Mouse (Mus musculus) monocyte, adult 2 months (primary cell): ENCODE measurements around the gene Itpkc.

Experiments used
- DNase-seq, 2 experiments: peaks; one replicate each; pipeline ENCODE4 v3.0.0; 2022; ENCODE audit warnings: low spot score in 2 of 2, low read depth in 1 of 2

Itpkc gene

DNA sequence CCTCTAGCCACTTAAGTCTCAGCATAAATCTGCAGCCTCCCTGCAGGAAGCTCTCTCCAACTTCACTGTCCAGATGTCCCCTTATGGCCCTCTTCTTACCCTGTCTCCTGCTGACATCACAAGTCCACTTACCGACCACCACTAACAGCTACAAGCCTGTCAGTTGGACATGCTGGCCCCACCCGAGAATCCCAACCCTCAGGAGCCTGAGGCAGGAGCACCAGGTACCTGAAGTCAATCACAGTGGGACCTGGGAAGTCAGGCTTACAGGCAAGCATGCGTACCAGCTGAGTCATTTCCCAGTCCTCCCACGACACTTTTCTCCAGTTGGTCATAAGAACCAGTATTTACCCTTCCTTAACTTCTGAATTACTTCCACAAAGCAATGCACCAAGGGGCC lies 34.7 kb downstream of the Itpkc start:
- DNase-seq = no peak

DNA sequence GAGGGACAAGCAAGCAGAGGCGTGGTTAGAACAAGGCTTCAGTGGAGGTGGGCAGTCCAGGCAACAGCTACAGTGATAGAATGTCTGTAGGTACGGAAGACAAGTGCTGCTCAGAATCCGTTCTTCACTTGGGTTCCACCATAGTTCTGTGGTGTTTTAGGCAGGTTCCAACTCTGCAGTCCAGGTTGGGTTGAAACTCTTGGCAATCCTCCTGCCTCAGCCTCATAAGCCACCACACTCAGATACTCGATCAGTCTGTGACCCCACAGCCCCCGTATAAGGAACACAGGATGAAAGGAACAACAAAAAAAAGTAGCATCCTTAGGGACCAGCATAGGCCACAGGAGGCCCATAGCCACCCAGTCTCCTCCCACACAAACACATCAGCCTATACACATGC lies 36.0 kb downstream of the Itpkc start:
- no peak for DNase-seq

DNA sequence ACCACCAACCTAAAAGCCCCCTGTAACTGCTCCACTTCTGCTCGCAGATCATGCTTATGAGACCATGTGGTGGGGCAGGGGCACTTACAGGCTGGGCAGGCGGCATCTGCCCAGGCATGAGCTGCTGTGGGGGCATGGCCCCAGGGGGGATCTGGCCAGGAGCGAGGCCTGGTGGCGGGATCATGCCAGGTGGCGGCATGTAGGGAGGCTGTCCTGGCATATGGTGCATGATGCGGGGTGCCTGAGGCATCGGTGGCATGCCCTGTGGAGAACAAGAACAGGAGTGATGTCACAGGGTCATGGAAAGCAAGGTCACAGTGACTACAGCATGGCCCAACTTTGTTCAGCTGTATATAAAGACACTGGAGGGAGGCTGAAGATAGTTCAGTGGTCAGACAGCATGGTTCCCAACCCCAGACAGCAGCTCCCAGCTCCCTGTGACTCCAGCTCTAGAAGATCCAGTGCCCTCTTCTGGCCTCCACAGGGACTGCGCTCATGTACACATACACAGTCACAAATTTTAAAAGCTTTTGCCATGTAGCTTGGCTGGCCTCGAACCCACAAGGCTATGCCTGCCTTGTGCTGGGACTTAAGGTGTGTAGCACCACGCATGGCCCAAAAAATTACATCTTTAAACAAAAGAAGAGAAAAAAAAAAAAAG lies 39.1 kb downstream of the Itpkc start:
- no peak for DNase-seq

DNA sequence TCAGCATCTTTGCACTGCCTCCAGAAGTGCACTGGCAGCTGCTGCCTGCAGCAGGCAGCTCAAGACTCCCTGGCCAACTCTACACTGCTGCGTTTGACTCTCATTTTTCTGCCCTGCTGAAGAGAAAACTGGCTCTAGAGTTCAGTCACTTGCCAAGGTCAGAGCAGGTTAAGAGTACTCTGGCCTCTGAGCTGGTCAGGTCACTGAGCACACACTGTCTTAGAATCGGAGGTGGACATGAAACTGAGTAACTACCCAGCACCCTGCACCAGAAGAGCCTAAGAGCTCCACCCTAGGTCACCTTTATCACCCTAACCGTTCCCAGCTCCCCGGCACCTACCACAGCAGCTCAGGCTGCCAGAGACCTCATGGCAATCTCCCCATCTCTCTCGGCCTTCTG lies 42.5 kb downstream of the Itpkc start:
- DNase-seq = no peak

DNA sequence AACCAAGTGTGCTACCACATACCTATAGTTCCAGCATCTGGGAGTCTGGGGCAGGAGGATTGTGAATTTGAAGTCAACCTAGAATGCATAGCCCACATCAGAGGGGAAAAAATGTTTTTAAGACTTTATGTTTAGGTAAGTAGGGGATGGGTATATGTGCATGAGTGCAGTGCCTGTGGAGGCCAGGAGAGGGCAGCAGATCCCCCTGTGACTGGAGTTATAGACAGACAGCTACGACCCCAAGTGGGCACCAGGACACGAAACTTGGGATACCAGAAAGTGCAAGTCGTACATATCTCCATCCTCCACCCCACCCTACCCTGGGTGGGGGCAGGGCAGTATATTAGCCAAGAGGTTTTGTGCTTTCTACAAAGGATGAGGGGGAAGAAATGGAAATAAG lies 43.5 kb downstream of the Itpkc start:
- DNase-seq = no peak

DNA sequence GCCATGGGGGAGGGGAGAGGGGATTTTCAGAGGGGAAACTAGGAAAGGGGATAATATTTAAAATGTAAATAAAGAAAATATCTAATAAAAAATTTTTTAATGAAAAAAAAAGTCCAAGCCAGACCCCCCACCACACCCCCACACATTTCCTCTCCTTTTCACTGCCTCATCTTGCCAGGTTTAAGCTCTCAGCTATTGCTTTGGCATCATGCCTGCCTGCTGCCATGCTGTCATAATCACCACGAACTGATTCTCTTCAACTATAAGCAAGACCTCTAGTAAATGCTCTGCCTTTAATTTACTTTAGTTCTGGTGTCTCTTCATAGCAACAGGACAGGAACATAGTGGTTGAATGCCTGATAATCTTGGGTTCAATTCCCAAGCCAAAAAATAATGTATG lies 46.0 kb downstream of the Itpkc start:
- DNase-seq = no peak

DNA sequence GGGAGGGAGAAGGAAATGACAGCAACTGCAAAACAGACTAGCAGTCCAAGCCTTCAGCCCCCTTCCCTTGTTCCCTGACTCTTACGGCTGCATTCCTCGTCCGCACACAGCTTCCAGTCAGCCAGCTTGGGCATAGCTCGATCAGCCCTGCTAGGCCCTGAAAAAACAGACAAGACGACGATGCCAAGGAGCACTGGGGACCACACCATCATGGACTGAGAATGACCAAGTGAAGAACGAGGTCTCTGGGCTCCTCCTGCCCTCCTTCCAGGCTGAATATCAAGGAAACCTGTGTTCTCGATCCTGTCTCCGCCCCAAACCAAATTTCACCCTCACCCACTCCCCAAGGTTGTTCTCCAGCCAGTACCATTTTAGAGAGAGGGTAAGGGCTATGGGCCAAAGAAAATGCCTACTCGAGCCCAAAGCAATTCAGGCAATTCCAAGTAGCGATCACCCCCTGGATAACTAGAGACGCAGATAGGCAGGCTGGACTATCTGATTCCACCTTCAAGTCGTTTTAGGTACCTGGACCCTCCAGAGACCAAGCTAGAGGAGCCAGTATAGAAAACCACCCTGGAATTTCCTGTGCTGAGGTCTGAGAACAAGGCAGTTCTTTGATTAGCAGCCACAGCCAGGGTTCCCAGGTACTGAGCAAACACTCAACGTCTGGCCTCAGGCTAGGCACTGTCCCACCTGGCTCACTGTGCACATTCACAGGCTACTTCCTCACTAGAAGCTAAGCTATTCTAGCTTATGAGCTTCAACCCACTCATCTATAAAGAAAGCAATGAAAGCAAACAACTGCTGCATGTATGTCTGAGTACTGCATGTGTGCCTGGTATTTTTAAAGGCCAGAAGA lies 47.4 kb downstream of the Itpkc start, which contains the start of the genes Gm21983 and Mia:
Gene Gm21983 (minus strand): TSS at position 250 of the 859 bp plus-strand sequence.
Gene Mia (minus strand): TSS at position 321 of the 859 bp plus-strand sequence.
- DNase-seq = no peak

DNA sequence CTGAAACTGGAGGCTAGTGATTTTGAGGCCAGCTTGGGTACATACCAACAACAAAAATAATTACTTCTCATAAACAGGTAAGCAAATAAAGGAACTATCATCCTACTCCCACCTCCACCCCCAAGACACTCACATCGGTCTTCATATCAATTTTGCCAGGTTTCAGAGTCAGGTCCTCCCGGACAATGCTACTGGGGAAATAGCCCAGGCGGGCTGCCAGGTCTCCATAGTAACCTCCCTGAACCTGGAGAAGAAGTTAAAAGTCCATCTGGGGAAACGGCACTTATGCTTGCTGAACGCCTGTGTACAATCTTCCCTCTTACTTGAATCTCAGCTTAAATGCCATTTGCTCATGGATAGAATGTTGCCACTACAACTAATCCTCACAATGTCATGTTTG lies 48.4 kb downstream of the Itpkc start:
- no peak for DNase-seq

DNA sequence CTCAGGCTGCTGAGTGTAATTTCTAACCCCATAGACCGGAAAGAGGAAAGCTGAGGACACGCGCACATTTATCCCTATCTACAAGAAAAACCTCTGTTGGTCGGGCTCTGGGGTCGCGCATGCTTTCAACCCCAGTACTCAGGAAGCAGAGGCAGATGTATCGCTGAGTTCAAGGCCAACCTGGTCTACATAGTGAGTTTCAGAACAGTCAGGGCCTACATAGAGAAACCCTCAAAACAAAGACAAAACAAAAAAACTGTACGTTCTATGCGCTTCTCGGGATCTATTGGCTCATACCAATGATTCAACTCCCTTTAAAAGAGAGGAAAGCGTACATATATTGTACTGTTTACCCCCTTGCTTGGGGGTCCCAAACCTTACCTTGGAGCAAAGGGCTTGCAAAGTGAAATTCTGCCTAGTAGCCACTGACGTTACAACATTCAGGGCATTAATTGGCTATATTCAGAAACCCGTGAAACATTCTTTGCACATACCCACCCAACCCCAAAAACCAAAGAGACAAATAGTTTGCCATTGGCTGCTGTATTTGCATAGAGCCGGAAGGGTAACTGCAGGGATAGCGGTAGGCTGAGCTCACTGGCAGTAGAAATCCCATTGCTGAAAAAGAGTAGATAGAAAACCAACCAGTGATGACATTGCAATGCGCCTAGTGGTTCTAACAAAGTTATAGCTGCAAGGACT lies 49.1 kb downstream of the Itpkc start:
- no peak for DNase-seq

DNA sequence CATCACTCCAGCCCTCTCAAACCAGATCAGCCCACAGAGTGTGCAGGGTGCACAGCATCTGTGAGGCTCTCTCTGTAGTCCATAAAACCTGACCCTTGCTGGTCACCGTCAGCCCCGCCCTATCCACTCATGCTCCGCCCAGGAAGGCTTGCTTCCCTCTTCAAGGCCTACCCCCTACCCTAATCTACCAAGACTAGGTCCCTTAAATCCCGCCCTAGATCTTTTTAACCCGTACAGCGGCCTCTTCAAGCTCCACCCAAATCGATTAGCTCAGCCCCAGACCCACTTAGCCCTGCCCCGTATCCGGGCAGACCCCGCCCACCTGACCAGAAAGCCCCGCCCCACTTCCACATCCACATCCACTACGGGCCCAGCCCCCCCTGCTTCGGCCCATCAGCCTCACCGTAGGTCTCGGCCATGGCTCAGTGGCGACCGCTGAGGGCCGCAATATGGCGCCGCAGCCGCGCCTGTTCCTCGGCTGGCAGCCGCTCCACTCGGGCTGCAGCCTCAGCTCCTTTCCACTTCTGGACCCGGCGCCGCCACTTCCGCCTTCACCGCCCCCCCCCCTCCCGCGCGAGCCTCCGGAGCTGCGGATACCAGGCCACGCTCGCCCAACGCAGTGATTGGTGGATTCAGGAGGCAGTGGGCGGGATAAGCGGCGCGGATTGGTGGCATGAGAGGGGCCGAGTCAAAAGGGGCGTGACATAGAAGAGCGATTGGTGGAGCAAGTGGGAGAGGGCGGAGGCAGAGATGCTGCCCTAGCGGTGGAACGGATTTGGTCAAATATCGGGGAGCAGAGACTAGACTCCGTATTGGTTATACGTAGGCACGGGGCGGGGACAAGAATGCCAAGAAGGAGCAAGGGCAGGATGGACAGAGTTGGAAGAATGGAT lies 49.9 kb downstream of the Itpkc start, which contains the start of gene Rab4b:
Gene Rab4b (minus strand): TSS at position 573 of the 893 bp plus-strand sequence.
- DNase-seq = peak; percentile 97 to 98

DNA sequence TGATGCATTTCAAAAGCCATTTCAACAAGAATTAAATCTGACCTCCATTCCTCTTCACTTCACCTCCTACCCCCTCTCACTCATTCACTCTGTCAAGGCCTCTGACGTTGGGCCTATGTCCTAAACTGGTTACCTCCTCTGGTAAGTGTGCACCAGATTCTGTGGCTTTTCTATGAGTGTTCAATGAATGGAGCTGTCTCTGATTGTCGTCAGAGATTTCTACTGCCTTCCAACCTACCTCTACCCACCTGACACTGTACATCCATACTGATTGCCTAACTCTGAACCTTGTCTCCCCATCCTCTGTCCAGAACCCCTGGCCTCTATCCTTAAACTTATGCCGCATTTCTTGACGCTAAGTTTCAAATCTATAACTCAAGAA lies 50.5 kb downstream of the Itpkc start:
- no peak for DNase-seq

DNA sequence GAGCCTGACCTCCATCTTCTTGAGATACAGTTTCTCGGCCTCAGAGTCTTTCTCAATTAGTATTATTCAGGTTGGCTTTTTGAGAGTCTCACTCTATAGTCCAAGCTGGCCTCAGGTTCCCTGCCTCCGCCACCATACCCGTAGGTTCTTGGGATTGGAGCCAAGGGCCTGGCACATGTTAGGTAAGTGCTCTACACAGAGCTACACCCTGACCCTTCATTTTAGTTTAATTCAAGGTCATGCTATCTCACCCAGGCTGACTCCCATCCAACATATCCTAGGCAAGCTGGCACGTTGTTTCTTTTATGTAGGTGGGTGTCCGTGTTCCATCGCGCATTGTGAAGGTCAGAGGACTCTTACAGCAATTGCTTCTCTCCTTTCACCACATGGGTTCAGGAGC lies 53.6 kb downstream of the Itpkc start:
- no peak for DNase-seq

DNA sequence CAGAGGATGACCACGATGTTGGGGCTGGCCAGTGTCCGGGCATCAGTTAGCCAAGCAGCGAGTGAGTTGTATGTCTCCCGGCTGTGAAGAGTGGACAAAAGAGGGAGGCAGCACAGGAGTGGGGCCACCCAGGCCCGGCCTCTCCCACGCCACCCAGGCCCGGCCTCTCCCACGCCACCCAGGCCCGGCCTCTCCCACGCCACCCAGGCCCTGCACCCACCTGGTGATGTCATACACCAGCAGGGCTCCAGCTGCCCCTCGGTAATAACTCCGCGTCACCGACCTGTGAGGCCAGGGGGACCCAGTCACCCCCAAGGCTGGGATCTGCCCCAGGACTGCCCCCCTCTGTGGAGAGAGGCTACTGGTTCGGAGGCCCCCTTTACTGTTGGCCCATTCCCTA lies 54.0 kb downstream of the Itpkc start:
- no peak for DNase-seq

DNA sequence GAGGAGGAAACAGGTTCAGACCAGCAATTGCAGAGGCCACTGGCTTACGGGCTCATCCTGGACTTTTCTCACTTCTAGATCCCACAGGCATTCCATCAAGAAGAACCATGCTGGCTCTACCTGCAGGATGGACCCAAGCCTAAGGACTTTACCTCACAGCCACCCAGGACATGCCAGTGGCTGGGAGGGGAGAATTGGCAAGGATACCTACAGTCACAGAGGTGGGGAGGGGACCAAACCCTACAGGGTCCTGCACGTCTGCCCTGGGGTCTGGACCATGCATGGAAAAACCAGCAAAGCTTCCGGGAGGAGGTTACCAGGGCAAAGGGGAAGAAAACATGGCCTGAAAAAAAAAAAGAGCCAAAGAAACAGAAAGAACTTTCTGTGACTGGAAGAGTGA lies 57.5 kb downstream of the Itpkc start:
- DNase-seq = no peak

DNA sequence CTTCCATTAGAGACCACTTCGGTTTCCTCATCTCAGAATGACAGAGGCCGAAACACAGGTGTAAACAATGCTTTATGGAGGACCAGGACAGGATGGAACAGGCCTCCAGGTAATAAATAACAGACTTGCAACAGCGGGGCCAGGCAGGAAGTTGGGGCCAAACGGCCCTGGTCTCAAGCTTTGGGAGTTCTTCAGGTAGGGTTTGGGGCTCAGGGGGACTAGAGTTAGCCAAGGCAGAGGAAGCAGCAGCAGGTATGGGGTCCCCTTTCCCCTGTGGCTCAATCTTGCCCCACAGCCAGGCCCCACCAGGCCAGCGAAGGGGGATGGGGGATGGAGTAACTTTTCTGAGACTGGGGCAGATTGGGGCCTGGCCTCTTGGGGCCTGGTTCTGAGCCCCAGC lies 60.1 kb downstream of the Itpkc start:
- no peak for DNase-seq

DNA sequence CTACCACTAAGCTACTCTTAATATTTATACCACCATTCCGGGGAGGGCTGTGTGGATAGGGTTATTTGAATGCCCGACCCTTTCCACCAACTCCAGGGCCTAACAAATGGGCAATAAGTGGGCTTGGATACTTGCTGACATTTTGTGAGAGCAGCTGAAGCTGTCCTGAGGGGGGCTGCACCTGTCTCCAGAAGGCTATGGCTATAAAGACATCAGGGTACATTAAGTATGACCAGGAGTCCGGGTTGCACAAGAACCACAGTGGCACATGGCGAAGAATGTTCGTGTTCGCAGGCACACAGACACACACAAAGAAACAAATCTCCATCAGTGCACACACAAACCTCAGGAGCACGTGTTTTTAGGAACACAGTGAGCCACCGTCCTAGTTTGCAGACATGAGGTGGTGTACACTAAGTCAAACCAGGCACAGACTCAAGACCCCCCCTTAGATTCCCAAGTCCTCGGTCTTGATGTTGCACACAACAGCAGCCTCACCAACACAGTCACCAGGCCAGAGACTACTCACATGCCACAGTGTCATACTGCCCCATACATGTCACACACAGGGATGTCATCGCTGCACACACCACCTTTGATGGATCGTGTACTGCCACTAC lies 60.9 kb downstream of the Itpkc start:
- DNase-seq = no peak

DNA sequence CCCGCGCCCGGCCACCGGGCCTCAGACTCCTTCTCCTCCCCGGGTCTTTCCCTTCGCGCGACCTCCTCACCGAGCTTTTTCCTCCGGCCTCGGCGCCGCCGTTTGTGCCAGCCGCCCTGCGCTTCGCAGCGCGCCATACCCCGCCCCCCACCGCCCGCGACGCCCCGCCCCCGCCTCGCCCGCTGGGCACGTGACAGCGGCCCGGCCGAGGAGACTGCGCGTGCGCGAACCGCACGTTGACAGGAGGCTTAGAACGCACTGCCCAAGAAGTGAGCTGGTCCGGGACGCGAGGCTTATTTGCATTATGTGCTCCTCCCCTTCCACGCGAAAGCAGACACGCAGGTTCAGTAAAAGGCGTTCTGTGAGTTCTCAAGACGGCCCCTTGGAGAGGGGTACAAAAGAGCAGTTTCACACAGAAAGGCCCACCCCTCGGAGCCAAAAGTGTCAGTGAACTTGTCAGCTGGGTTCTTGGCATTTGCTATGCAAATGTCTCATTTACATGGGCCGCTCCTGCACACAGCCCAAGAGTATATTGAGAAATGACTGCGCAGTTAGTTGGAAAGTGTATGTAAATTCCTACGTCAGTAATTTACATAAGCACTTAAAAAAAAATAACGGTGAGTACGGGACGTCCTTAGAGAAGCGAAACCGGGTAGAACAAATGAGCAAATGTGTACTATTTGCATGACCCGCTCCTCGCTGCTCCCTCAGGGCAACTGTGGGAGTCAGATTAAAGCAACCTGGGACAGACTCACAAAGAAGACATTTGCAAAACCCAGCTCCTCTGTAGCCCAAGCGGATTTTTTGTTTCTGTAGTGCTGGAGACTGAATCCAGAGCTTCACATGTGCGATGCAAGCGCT lies 61.6 kb downstream of the Itpkc start, which contains the start of gene Egln2:
Gene Egln2 (minus strand): TSS at position 189 of the 861 bp plus-strand sequence.
- DNase-seq = peak; percentile 83 to 91

DNA sequence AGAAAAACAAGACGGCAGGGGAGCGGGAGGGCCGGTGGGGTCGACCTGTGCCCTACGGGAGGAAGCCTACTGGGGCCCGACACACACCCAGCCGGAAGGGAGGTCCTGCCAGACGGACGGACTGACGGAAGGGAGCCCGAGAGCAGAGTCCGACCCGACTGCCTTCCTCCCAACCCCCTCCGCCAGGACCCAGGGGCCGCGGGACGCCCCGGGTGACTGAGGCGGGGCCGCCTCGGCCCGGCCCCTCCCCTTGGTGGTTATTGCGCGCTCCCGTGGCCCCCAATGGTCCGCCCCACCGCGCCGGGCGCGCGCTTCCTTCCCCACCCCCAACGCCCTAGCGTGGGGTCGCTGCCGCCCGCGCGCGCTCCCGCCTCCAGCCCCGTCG lies 62.2 kb downstream of the Itpkc start:
- DNase-seq = peak; percentile 40 to 65

DNA sequence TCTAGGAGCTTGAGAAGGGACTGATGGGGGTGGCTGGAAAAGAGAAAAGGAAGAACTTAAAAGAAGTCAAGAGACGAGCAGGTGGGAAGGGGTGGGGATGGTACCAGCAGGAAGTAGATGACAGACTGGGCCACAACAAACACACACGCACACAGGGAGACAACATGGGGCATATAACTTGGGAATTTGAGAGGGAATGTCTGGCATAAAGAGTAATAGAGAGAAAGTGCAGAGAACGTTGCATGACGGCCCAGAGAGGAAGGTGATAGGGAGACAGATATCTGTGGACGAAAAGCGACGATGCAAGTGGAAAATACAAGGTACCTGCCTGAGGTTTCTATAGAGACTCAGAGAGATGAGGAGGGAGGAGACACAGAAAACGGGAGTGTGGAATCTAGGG lies 62.8 kb downstream of the Itpkc start:
- no peak for DNase-seq
